Mouse (Mus musculus) CH12.LX (cell line): Measurements from ENCODE around the gene Adgrb3. TPM values are rescaled to one million over a fixed set of nuclear protein-coding genes. Genes with fewer than 3 reads are reported as not detected.

Experiments
- DNase-seq: peaks from one replicate; pipeline ENCODE4 v3.0.0-alpha.2; 2013; ENCODE audit errors: extremely low read depth
- H3K27ac ChIP-seq: 2 replicates; pipeline ENCODE4 v1.5.1; 2012; ENCODE audit warnings: low read depth, mild to moderate bottlenecking, control low read depth, moderate library complexity; ENCODE audit not compliant: insufficient read depth
- H3K27me3 ChIP-seq: replicated peaks from 2 replicates; pipeline ENCODE3; 2012; ENCODE audit warnings: inconsistent platforms
- H3K36me3 ChIP-seq, 2 experiments: replicated peaks in 1 of 2; 2 replicates each; pipeline versions ENCODE3 to v1.6.1; 2012; ENCODE audit warnings: inconsistent platforms in 1 of 2, low read length in 1 of 2, mild to moderate bottlenecking in 1 of 2, mixed read lengths in 1 of 2, moderate library complexity in 1 of 2; ENCODE audit not compliant: control insufficient read depth in 1 of 2, insufficient read depth in 1 of 2
- H3K4me1 ChIP-seq, 2 experiments: 2 replicates each; pipeline ENCODE4 v1.6.1; 2012; ENCODE audit warnings: inconsistent platforms in 1 of 2, moderate library complexity in 1 of 2; ENCODE audit not compliant: insufficient read depth in 2 of 2, control insufficient read depth in 1 of 2
- H3K4me2 ChIP-seq: 2 replicates; pipeline ENCODE4 v1.6.1; 2012; ENCODE audit warnings: low read depth, mild to moderate bottlenecking, control low read depth; ENCODE audit not compliant: poor library complexity, insufficient read depth, severe bottlenecking
- H3K4me3 ChIP-seq, 3 experiments: fragments of 150-350 bp in 1 of 3; sonication (generic) in 1 of 3; replicated peaks in 1 of 3; 2 replicates each; pipeline versions ENCODE3 to v1.5.1; 2011 to 2012; ENCODE audit warnings: low read depth in 2 of 3, low read length in 2 of 3, mild to moderate bottlenecking in 2 of 3, moderate library complexity in 2 of 3, control low read depth in 1 of 3, improper control_type of control experiment in 1 of 3, inconsistent platforms in 1 of 3, mixed read lengths in 1 of 3; ENCODE audit not compliant: poor library complexity in 1 of 3
- H3K79me2 ChIP-seq: replicated peaks from 2 replicates; pipeline ENCODE4 v1.6.1; 2012; ENCODE audit warnings: mild to moderate bottlenecking, moderate library complexity; ENCODE audit not compliant: control insufficient read depth, poor library complexity, insufficient read depth, severe bottlenecking; ENCODE audit errors: extremely low read depth
- H3K9ac ChIP-seq: 2 replicates; pipeline ENCODE4 v1.6.1; 2012; ENCODE audit warnings: low read depth, mild to moderate bottlenecking, control low read depth, moderate library complexity; ENCODE audit not compliant: insufficient read depth
- H3K9me3 ChIP-seq: replicated peaks from 2 replicates; pipeline ENCODE3; 2012; ENCODE audit warnings: low read length, inconsistent platforms, mixed read lengths
- BHLHE40 ChIP-seq: IDR thresholded peaks from 2 replicates; pipeline ENCODE4 v1.6.1; 2011; ENCODE audit warnings: mild to moderate bottlenecking, low read depth, low read length, improper control_type of control experiment
- CHD1 ChIP-seq: IDR thresholded peaks from 2 replicates; pipeline ENCODE4 v1.6.1; 2012; ENCODE audit warnings: low read depth, low read length, improper control_type of control experiment, inconsistent platforms
- CTCF ChIP-seq, 2 experiments: IDR thresholded peaks in 1 of 2; conservative IDR thresholded peaks in 1 of 2; 2 replicates each; pipeline ENCODE4 v1.5.1; 2011 to 2012; ENCODE audit warnings: low read depth in 2 of 2, low read length in 2 of 2, improper control_type of control experiment in 1 of 2, inconsistent platforms in 1 of 2, mild to moderate bottlenecking in 1 of 2, moderate library complexity in 1 of 2
- E2F4 ChIP-seq: IDR thresholded peaks from 2 replicates; pipeline ENCODE4 v1.6.1; 2011; ENCODE audit warnings: low read depth, low read length, improper control_type of control experiment; ENCODE audit not compliant: insufficient replicate concordance
- ELF1 ChIP-seq: IDR thresholded peaks from 2 replicates; pipeline ENCODE4 v1.6.1; 2014; ENCODE audit warnings: low read depth, mild to moderate bottlenecking, inconsistent platforms, low read length, improper control_type of control experiment
- ETS1 ChIP-seq: conservative IDR thresholded peaks from 2 replicates; pipeline ENCODE4 v1.6.1; 2012; ENCODE audit warnings: low read depth, mild to moderate bottlenecking, inconsistent platforms, low read length, improper control_type of control experiment, moderate library complexity
- GABPA ChIP-seq: IDR thresholded peaks from 2 replicates; pipeline ENCODE4 v1.6.1; 2012; ENCODE audit warnings: low read depth, low read length, improper control_type of control experiment, inconsistent platforms; ENCODE audit not compliant: insufficient replicate concordance
- HCFC1 ChIP-seq: IDR thresholded peaks from 2 replicates; pipeline ENCODE4 v1.6.1; 2012; ENCODE audit warnings: low read depth, mild to moderate bottlenecking, inconsistent platforms, low read length, improper control_type of control experiment
- JUN ChIP-seq: IDR thresholded peaks from 2 replicates; pipeline ENCODE4 v1.6.1; 2011; ENCODE audit warnings: low read depth, mild to moderate bottlenecking, low read length, improper control_type of control experiment, moderate library complexity; ENCODE audit not compliant: insufficient read depth
- JUND ChIP-seq: conservative IDR thresholded peaks from 2 replicates; pipeline ENCODE4 v1.6.1; 2011; ENCODE audit warnings: low read depth, low read length, improper control_type of control experiment
- MAFK ChIP-seq: IDR thresholded peaks from 2 replicates; pipeline ENCODE4 v1.6.1; 2011; ENCODE audit warnings: low read length, improper control_type of control experiment; ENCODE audit not compliant: insufficient replicate concordance
- MAX ChIP-seq: IDR thresholded peaks from 2 replicates; pipeline ENCODE4 v1.6.1; 2011; ENCODE audit warnings: low read length, improper control_type of control experiment
- NRF1 ChIP-seq: IDR thresholded peaks from 2 replicates; pipeline ENCODE4 v1.6.1; 2014; ENCODE audit warnings: low read depth, mild to moderate bottlenecking, inconsistent platforms, low read length, improper control_type of control experiment, moderate library complexity
- PAX5 ChIP-seq: IDR thresholded peaks from 2 replicates; pipeline ENCODE4 v1.6.1; 2012; ENCODE audit warnings: low read length, inconsistent platforms, mixed read lengths
- TBP ChIP-seq: conservative IDR thresholded peaks from 2 replicates; pipeline ENCODE4 v1.6.1; 2011; ENCODE audit warnings: low read depth, low read length, improper control_type of control experiment
- TCF12 ChIP-seq: IDR thresholded peaks from 2 replicates; pipeline ENCODE4 v1.6.1; 2014; ENCODE audit warnings: low read depth, mild to moderate bottlenecking, inconsistent platforms, low read length, improper control_type of control experiment
- UBTF ChIP-seq: IDR thresholded peaks from 2 replicates; pipeline ENCODE4 v1.6.1; 2012; ENCODE audit warnings: low read depth, mild to moderate bottlenecking, inconsistent platforms, low read length, improper control_type of control experiment, moderate library complexity
- ZC3H11A ChIP-seq: IDR thresholded peaks from 2 replicates; pipeline ENCODE4 v1.6.1; 2012; ENCODE audit warnings: low read depth, mild to moderate bottlenecking, inconsistent platforms, low read length, improper control_type of control experiment
- ZNF384 ChIP-seq: IDR thresholded peaks from 2 replicates; pipeline ENCODE4 v1.6.1; 2012; ENCODE audit warnings: low read depth, low read length, improper control_type of control experiment, inconsistent platforms
- dilution Hi-C: fragments of 300-500 bp; cut with MboI; formaldehyde crosslinking; loops from 2 replicates; pipeline ENCODE4 v1.14.3; 2020; ENCODE audit warnings: low sequenced_read_pairs; ENCODE audit not compliant: extremely low pct_unique_long_range_greater_than_20kb, extremely low pct_ligation_motif_present
- in situ Hi-C: fragments of 300-500 bp; cut with MboI; formaldehyde crosslinking; loops from 3 replicates; pipeline ENCODE4 v1.14.3; 2019; ENCODE audit warnings: low sequenced_read_pairs, low pct_ligation_motif_present, low pct_unique_long_range_greater_than_20kb, mixed read lengths
- polyA plus RNA-seq: library from polyadenylated mRNA; unstranded; fragments of >175 nt; gene quantifications from 2 replicates; pipeline ENCODE4 v1.2.1, GENCODE M21; 2012; ENCODE audit warnings: low read depth; ENCODE audit not compliant: insufficient read length
- total RNA-seq, 2 experiments: library from RNA; depleted of rRNA; stranded (reverse); fragments of 300-350 nt in 1 of 2; fragments of >200 nt in 1 of 2; gene quantifications; 2 replicates each; pipeline ENCODE4 v1.2.3; 2012 to 2014

The Adgrb3 gene
- total and polyA plus RNA-seq, 3 experiments, result not detected

DNA sequence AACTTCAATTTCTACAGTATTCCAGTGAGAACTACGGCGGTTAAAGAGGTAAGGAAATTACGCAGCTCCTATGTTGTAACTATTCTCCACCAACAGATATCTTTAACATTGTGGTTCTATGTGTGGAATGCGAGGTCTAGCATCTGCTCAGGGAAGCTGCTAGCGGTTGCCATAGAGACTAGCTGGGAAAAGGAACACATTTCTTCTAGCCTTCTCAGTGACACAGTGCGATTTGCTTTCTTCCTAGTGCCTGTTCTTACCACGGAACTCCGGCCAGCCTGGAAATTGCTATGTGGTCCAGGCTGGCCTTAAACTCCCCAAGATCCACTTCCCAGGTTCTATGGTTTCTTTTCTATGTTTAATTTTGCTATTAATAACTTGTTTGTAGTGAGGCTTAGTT, 747.1 kb downstream of the Adgrb3 start:
- H3K9ac ChIP-seq, result no peak overlapping the region
- TF ChIP-seq GABPA (no peak), PAX5 (no peak), ELF1 (no peak), TBP (no peak), UBTF (no peak), ZC3H11A (no peak), HCFC1 (no peak), ETS1 (no peak), JUN (no peak), CTCF (conservative IDR thresholded peaks at IDR 0.05 in 1 of 2, IDR thresholded peaks at IDR 0.05 in 1 of 2; ENCODE audit: low read depth in 2 of 2, low read length in 2 of 2) (no peak), MAX (no peak)

DNA sequence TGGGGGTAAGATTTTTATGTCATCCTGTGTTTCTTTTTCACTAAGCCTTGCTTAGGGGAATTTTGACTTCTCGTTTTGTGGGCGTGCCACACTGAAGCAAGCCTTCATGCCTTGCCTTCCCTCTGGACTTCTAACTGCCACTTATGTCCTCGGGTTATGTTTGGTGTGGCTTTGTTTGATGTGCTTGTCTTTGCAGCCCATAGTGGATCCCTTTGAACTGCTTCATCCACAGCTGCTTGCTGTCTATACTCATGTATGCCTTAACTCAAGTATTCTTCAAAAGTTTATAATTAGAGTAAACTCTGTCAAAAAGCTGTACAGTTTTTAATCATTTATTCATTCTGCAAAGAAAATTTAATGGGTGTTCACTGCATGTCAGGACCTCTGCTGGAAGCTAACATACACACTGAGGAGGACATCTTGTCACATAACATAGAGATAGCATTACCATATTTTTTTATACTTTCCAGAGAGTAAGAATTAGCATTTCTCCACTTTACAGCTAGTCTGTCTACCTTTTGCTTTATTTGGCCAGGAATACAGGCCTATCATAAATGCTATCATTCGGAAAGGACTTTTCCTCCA, 748.1 kb downstream of the Adgrb3 start:
- Histone ChIP-seq H3K27ac (no peak overlapping the region), H3K79me2 (no peaks in the 10 kb centered on the region), H3K9me3 (peaks cover 34% of the 10 kb centered on the region), H3K4me3 (no peak overlapping the region), H3K9ac (no peak overlapping the region), H3K4me1 (no peaks in the 10 kb centered on the region), H3K27me3 (no peaks in the 10 kb centered on the region), H3K36me3 (no peaks in the 10 kb centered on the region), H3K4me2 (no peak overlapping the region)
- DNase-seq, result no peak
- in situ Hi-C loops, result no loop called here
- dilution Hi-C loops, result no loop called here
- no peak for TF ChIP-seq GABPA
- no peak for TF ChIP-seq NRF1
- TF ChIP-seq E2F4, result no peak
- no peak for TF ChIP-seq BHLHE40
- no peak for TF ChIP-seq CHD1
- no peak for TF ChIP-seq TBP
- TF ChIP-seq JUND, result no peak
- TF ChIP-seq ZNF384, result no peak
- TF ChIP-seq TCF12, result no peak
- TF ChIP-seq MAFK, result no peak

More for the DNA sequence above, 747.1 kb downstream of the Adgrb3 start:
- no peak overlapping the region for H3K4me3 ChIP-seq
- DNase-seq, result no peak
- H3K27ac ChIP-seq, result no peak overlapping the region
- dilution Hi-C loops (no loop called here), in situ Hi-C loops (no loop called here)
- no peaks in the 10 kb centered on the region for H3K79me2 ChIP-seq
- peaks cover 35% of the 10 kb centered on the region for H3K9me3 ChIP-seq
- no peaks in the 10 kb centered on the region for H3K36me3 ChIP-seq
- H3K4me1 ChIP-seq, result no peaks in the 10 kb centered on the region
- H3K27me3 ChIP-seq, result no peaks in the 10 kb centered on the region
- H3K4me2 ChIP-seq, result no peak overlapping the region
